Mouse (Mus musculus) heart, embryonic 16.5 days (tissue): ENCODE measurements around the gene Ms4a14. TPM values are rescaled to one million over a fixed set of nuclear protein-coding genes. Genes with fewer than 3 reads are reported as not detected.
"Not testable (repeated sequence)": the region's sequence is repeated elsewhere in the genome, so short reads cannot be mapped to it uniquely, and the experiment has no call there.

Experiments used
- ATAC-seq: fragments of 200-750 bp; cut with Nextera tagmentation; replicated peaks from 2 replicates; pipeline ENCODE4 v1.8.0; 2017; ENCODE audit warnings: moderate number of reproducible peaks; ENCODE audit not compliant: insufficient read depth, low FRiP score; ENCODE audit errors: extremely low read depth
- H3K27ac ChIP-seq: fragments of 300-500 bp; sonication (generic); 2 replicates; pipeline ENCODE4 v1.5.1; 2014; ENCODE audit warnings: mild to moderate bottlenecking, low read length, control low read depth, moderate library complexity
- H3K27me3 ChIP-seq: fragments of 300-500 bp; sonication (generic); 2 replicates; pipeline ENCODE4 v1.6.1; 2014; ENCODE audit warnings: low read length, mixed read lengths; ENCODE audit not compliant: control insufficient read depth, insufficient read depth
- H3K36me3 ChIP-seq: fragments of 300-500 bp; sonication (generic); 2 replicates; pipeline ENCODE4 v1.6.1; 2014; ENCODE audit not compliant: control insufficient read depth, insufficient read depth
- H3K4me1 ChIP-seq: fragments of 300-500 bp; sonication (generic); 2 replicates; pipeline ENCODE4 v1.6.1; 2014; ENCODE audit warnings: low read length, mixed read lengths; ENCODE audit not compliant: control insufficient read depth, insufficient read depth
- H3K4me2 ChIP-seq: fragments of 300-500 bp; sonication (generic); 2 replicates; pipeline ENCODE4 v1.6.1; 2014; ENCODE audit warnings: low read depth, mild to moderate bottlenecking, control low read depth, low read length
- H3K4me3 ChIP-seq: fragments of 300-500 bp; sonication (generic); 2 replicates; pipeline ENCODE4 v1.5.1; 2014; ENCODE audit warnings: mild to moderate bottlenecking, control low read depth, low read length
- H3K9ac ChIP-seq: fragments of 300-500 bp; sonication (generic); 2 replicates; pipeline ENCODE4 v1.6.1; 2014; ENCODE audit warnings: low read length, control low read depth
- H3K9me3 ChIP-seq: fragments of 300-500 bp; sonication (generic); replicated peaks from 2 replicates; pipeline ENCODE4 v1.6.1; 2016; ENCODE audit warnings: low read length; ENCODE audit not compliant: control insufficient read depth
- WGBS: fragments of 180-500 bp; shearing (Covaris S2); extraction: QIAGEN DNeasy Blood & Tissue Kit; methylation state at CpG from one replicate; pipeline ENCODE4 v1.1.7; 2014; 5-methylcytosine and 5-hydroxymethylcytosine counted together
- polyA plus RNA-seq: library from polyadenylated mRNA; unstranded; fragments of >200 nt; fragmentation: Nextera tagmentation; extraction: Ambion mirVana; gene quantifications from 2 replicates; pipeline ENCODE4 v1.2.1, GENCODE M21; 2015

Gene Ms4a14
- polyA plus RNA-seq, 1 experiment from 2014 or later, result 0.12 TPM

DNA sequence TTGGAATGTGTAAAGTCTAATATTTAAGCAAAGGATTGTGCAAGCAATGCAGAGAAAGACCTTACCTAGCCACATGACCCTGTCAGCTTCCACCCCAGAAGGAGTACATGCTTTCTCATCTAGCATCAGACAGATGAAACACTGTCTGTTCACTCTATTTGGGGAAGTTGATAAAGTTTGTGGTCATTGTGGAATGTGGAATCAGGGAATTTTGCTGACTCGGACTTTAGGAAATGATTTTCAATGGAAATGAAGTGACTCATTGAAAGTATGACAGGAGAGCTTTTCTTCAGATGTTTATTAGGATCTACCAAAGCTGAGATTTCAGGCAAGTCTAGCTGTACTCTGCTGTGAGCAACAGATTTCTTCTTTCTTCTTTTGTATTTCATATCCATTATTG lies 6.9 kb upstream of the Ms4a14 start:
- WGBS, result 82% methylated on average over 1 of the region's 1 CpGs
- Histone ChIP-seq H3K4me1 (no peaks in the 10 kb centered on the region), H3K36me3 (no peaks in the 10 kb centered on the region), H3K4me2 (no peak overlapping the region), H3K4me3 (no peak overlapping the region), H3K9me3 (peaks cover 3% of the 10 kb centered on the region; the same call in 1 of the 2 replicates), H3K27me3 (no peaks in the 10 kb centered on the region), H3K9ac (no peak overlapping the region), H3K27ac (no peak overlapping the region)
- ATAC-seq, result no peak

DNA sequence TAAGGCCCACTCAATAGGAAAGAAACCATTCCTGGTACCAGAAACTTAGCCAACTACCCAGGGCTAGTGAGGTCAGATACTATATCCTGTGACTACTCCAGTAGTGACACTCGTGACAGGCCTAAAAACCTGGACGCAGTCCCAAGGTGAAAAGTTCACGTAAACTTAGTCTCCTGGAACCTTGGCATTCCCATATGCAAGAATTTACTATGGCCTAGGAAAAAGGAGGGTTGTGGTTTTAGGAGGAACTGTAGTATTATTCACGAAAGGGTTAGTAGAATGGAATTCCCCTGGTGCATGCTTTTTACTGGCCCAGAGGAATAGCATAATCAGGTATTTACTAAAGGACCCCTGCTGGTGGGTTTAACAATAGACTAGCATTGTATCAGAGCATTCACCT lies 2.5 kb upstream of the Ms4a14 start:
- no peak for ATAC-seq
- no peaks in the 10 kb centered on the region for H3K4me1 ChIP-seq
- no peaks in the 10 kb centered on the region for H3K36me3 ChIP-seq
- no peak overlapping the region for H3K4me2 ChIP-seq
- H3K9ac ChIP-seq, result no peak overlapping the region
- H3K4me3 ChIP-seq, result no peak overlapping the region
- peaks cover 3% of the 10 kb centered on the region; the same call in 1 of the 2 replicates for H3K9me3 ChIP-seq
- no peak overlapping the region for H3K27ac ChIP-seq
- WGBS, result 86% methylated on average over 4 of the region's 4 CpGs
- H3K27me3 ChIP-seq, result no peaks in the 10 kb centered on the region

DNA sequence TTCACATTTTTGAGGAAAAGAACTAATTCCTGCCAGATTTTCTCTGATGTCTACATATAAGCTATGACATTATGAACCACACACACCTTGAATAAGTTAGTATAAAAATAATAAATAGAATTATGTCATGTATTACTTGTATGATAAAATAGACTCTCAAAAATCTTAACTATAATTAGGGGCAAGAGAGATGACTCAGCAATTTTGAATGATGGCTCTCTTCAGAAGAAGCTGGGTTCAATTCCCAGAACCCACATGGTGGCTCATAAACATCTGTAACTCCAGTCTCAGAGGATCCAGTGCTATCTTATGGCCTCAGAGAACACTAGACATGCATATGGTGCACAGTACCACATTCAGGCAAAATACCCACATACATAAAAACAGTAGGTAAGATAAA lies 5.4 kb downstream of the Ms4a14 start:
- Histone ChIP-seq H3K4me3 (no peak overlapping the region), H3K27me3 (no peaks in the 10 kb centered on the region), H3K4me2 (no peak overlapping the region), H3K36me3 (no peaks in the 10 kb centered on the region), H3K27ac (no peak overlapping the region), H3K9me3 (no peaks in the 10 kb centered on the region), H3K4me1 (no peaks in the 10 kb centered on the region), H3K9ac (no peak overlapping the region)
- no peak for ATAC-seq

DNA sequence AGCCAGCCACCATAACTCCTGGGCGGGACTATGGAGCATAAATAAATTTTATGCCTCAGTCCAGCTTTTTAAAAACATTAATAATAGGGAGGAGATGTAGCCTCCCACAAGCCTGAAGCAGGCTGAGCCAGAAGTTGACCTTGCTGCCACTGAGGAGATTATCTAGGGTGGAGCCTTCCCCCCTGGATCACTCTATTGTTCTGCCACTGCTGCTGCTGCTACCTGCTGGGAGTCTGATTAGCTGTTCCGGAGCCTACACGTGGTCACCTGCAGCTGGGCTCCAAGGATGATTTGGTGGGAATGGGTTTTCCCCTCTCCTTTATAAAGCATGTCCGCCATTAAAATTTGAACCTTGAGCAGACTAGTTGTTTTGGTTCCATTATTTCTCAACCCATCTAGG lies 14.7 kb downstream of the Ms4a14 start:
- H3K36me3 ChIP-seq, ATAC-seq, H3K27me3 ChIP-seq, H3K4me1 ChIP-seq, H3K9ac ChIP-seq, H3K27ac ChIP-seq, H3K9me3 ChIP-seq, H3K4me2 ChIP-seq, H3K4me3 ChIP-seq: not testable (repeated sequence)
- whole genome bisulfite sequencing, result 50% methylated on average over 4 of the region's 4 CpGs

DNA sequence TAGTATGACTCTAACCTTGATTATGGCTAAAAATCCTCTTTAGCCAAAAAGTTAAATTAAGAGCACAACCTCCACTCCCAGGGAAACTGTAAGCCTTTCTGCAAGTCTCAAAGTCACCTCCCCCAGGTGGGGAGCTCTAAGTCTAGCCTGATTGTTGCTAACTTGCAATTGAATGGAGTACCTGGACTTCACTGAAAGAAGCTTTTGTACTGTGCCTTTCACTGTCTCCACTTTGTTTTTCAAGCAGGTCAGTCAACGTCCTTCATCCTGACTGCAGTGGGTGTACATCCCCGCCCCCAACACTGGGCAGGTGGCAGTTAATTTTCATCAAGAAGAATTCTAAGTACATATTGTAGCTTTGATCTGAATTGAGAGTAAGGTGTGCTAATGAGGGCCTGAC lies 15.3 kb downstream of the Ms4a14 start:
- Histone ChIP-seq H3K9me3 (no peaks in the 10 kb centered on the region), H3K4me1 (no peaks in the 10 kb centered on the region), H3K27ac (no peak overlapping the region), H3K4me2 (no peak overlapping the region), H3K36me3 (no peaks in the 10 kb centered on the region), H3K9ac (no peak overlapping the region), H3K27me3 (no peaks in the 10 kb centered on the region), H3K4me3 (no peak overlapping the region)
- 54% methylated on average over 2 of the region's 2 CpGs for WGBS
- no peak for ATAC-seq

DNA sequence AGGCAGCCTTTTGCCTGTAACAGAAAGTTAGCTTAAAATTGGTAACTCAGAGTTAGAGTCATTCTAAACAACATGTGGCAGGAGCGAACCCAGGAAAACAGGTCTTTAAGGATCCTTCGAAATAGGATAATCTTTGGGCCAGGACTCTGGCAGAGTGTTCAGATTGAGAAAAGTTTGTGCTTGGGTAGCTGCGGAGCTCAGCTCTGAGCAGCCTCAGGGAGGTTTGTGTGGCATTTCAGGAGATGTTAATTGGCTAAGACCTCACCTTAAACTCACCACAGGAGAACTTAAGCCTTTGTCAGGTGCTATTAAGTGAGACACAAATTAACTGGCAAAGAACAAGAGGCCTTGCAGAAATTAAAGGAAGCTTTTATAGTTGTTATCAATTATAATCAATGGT lies 20.6 kb downstream of the Ms4a14 start:
- Histone ChIP-seq H3K4me3 (peak overlapping the region; percentile 60), H3K4me2 (peak overlapping the region; percentile 74)
- not testable (repeated sequence) for ATAC-seq, H3K9ac ChIP-seq, H3K27ac ChIP-seq, H3K36me3 ChIP-seq, H3K4me1 ChIP-seq, H3K9me3 ChIP-seq, H3K27me3 ChIP-seq
- WGBS, result 6% methylated on average over 3 of the region's 3 CpGs

DNA sequence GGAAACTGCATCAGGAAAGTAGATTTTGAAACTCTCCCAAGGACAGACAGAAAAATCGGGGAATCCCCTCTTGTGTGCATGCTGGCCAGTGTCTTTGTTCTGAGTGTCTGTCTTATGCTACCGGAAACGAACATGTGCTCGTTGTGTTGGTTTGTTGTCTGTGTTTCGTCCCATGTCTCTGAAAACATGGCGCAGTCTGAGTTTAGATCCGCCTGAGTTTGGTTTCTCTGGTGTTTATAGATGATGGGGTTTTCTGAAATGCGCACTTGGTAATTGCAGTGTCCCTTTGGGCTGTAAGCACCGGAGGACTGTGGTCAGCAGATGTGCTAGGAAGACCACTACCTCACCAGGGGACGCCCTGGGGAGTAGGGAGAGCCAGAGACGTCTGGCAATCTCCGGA lies 21.3 kb downstream of the Ms4a14 start:
- Histone ChIP-seq H3K27ac (peak overlapping the region; percentile 39; the same call in 1 of the 2 replicates), H3K27me3 (no peaks in the 10 kb centered on the region), H3K36me3 (no peaks in the 10 kb centered on the region), H3K9me3 (no peaks in the 10 kb centered on the region), H3K4me1 (no peaks in the 10 kb centered on the region), H3K4me2 (peak overlapping the region; percentile 74), H3K4me3 (peak overlapping the region; percentile 60), H3K9ac (peak overlapping the region; percentile 75)
- 3% methylated on average over 12 of the region's 12 CpGs for WGBS
- no peak for ATAC-seq

DNA sequence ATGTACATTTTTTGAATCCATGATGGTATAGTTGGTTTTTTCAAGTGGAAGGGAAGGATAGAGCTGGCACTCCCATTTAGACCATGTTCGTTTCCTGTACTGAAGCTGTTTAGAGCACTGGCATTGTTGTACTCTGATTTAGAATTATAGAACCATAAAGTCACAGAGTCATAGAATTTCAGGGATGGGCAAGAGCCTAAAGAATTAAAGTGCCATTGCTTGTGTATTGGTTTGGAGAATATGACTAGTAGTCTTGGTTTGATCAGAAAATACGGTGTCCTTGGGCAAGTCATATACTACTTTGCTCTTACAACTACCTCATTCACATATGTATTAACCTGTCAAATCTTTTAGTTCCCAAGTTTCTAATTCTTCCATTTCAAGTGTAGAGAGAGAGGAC lies 30.5 kb downstream of the Ms4a14 start, which contains the start of gene Ms4a5:
TSS of gene Ms4a5 (minus strand) at position 101 of the 400 bp plus-strand sequence.
- no peak within 1 kb of the TSS for H3K27ac ChIP-seq
- no peak within 1 kb of the TSS for H3K4me3 ChIP-seq
- H3K9me3 ChIP-seq, result no peaks in the 10 kb centered on the region
- H3K4me1 ChIP-seq, result no peaks in the 10 kb centered on the region
- 85% methylated on average over 2 of the region's 2 CpGs for WGBS
- no peak within 1 kb of the TSS for H3K9ac ChIP-seq
- no peaks in the 10 kb centered on the region for H3K27me3 ChIP-seq
- no peaks in the 10 kb centered on the region for H3K36me3 ChIP-seq
- H3K4me2 ChIP-seq, result no peak within 1 kb of the TSS
- no peak for ATAC-seq

DNA sequence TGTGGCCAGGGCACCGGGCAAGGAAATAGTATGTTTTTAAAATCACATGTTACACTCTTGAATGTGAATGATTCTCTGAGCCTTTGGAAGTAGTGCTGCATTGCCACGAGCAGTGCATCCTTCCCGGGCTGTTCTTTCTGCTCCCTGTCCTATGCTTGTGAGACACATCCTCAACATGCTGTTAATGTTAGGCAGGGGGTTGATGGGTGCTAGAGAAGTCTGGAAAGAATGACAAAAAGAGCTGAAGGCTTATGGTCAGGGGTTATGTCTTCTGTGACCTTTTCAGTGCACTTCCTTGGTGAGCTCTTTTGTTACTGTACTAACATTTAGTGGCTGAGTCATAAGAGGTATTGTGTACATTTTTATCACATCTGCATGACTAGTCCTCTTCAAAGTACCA lies 34.0 kb downstream of the Ms4a14 start:
- Histone ChIP-seq H3K9ac (no peak overlapping the region), H3K4me1 (no peaks in the 10 kb centered on the region), H3K4me3 (no peak overlapping the region), H3K27me3 (no peaks in the 10 kb centered on the region), H3K27ac (no peak overlapping the region), H3K36me3 (no peaks in the 10 kb centered on the region), H3K9me3 (no peaks in the 10 kb centered on the region), H3K4me2 (no peak overlapping the region)
- WGBS, result 86% methylated on average over 3 of the region's 3 CpGs
- no peak for ATAC-seq

DNA sequence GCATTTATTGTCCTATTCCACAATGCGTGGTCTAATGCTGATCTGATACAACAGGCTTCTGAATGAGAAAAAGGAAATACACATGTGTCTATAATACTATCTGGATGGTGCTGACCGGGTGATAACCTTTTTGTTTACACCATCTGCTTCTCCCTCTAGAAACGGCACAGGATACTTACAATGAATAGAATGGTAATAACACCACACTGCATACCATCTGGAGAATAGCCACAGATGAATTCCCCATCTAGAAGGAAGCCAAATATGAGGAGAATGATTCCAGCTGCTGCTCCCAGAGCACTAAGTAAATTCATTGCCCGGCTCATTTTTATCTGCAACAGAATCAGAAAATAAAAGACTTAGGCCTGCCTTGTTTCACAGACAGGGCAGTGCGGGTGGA lies 37.8 kb downstream of the Ms4a14 start:
- H3K9me3 ChIP-seq, result no peaks in the 10 kb centered on the region
- no peaks in the 10 kb centered on the region for H3K4me1 ChIP-seq
- H3K27ac ChIP-seq, result no peak overlapping the region
- ATAC-seq, result no peak
- H3K36me3 ChIP-seq, result no peaks in the 10 kb centered on the region
- H3K27me3 ChIP-seq, result no peaks in the 10 kb centered on the region
- no peak overlapping the region for H3K4me2 ChIP-seq
- H3K9ac ChIP-seq, result no peak overlapping the region
- no peak overlapping the region for H3K4me3 ChIP-seq
- 58% methylated on average over 5 of the region's 5 CpGs for WGBS
